Comparison of ENCODE assay signal across 7 mouse cellular contexts in the genomic region with DNA sequence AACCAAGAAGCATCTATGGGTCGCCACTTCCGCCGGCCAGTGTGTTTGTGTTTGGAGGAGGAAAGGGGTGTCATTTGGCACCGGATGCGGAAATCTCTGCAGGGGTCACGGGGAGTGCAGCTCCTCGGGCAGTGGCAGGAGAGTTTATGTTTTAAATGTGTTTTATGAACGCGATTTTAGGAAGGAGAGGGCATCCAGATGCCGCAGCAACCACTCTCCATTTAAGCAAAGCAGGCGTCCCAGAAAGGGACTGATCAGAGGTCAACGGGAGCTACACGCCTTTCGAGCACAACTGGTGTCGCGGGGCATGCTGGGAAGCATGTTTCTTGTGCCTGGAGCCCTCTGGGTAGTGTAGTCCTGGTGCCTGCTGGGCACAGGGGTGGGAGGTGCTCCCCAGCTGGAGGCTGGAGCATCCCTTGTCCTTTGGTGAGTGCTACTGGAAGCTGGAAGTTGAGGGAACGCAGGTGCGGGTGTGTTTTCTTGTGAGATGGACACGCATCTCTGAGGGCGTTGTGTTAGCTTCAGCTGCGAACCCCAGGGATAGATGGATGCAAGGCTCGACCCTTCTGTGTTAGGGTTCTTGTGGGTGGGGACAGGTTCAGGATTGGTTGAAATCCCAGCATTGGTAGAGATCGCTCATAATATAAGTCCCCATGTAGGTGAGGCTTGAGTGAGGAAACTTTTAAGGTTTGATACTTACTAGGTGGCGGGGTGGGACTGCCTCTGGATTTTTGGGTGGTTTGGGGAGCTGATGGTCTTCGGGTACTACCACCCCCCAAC.
DNase-seq lines count a peak whose midpoint lies in the region; ATAC-seq and TF ChIP-seq lines count a peak whose summit lies in the region.

No protein-coding gene starts in this region.

- H3K4me1 ChIP-seq in embryonic facial prominence, embryonic 10.5 days, result peaks cover 13% of the 10 kb centered on the region
- H3K4me1 ChIP-seq in heart, adult 2 months (ENCODE audit: control insufficient read depth, insufficient read depth, low read length), result peaks cover 5% of the 10 kb centered on the region
- 0 out of 2 replicates have a peak, but pooled peaks cover 2% of the 10 kb centered on the region for H3K4me1 ChIP-seq in kidney, adult 2 months (ENCODE audit: control insufficient read depth, insufficient read depth, low read length)
- no peaks in the 10 kb centered on the region for H3K4me1 ChIP-seq in limb, embryonic 11.5 days (ENCODE audit: control insufficient read depth, insufficient read depth, low read length)
- peaks cover 10% of the 10 kb centered on the region for H3K4me1 ChIP-seq in midbrain, embryonic 13.5 days (replicated peaks)
- peaks cover 4% of the 10 kb centered on the region; the same call in 1 of the 2 replicates for H3K4me1 ChIP-seq in small intestine, adult 2 months (ENCODE audit: control insufficient read depth, insufficient read depth, insufficient read length, low read length)

- peak overlapping the region; percentile 44 for H3K4me2 ChIP-seq in limb, embryonic 11.5 days (ENCODE audit: low read depth, severe bottlenecking)
- peak overlapping the region; percentile 60 for H3K4me2 ChIP-seq in midbrain, embryonic 13.5 days (replicated peaks)

- TF ChIP-seq EP300 in heart, adult 2 months (IDR thresholded peaks at IDR 0.05; ENCODE audit: insufficient read depth, low read depth, low read length), result 0 out of 2 replicates have a peak, but pooled peaks have one; percentile 27

- peak overlapping the region; percentile 84 for H3K27ac ChIP-seq in embryonic facial prominence, embryonic 10.5 days (replicated peaks)
- peak overlapping the region; percentile 81 for H3K27ac ChIP-seq in heart, adult 2 months
- peak overlapping the region; percentile 77 for H3K27ac ChIP-seq in kidney, adult 2 months (ENCODE audit: insufficient read depth, low read depth, low read length)
- no peak overlapping the region for H3K27ac ChIP-seq in limb, embryonic 11.5 days (replicated peaks; ENCODE audit: low read depth, low read length)
- H3K27ac ChIP-seq in midbrain, embryonic 13.5 days, result peak overlapping the region; percentile 74
- H3K27ac ChIP-seq in small intestine, adult 2 months (ENCODE audit: insufficient read depth, low read depth, low read length), result peak overlapping the region; percentile 55

- peaks cover 6% of the 10 kb centered on the region; the same call in 1 of the 2 replicates for H3K27me3 ChIP-seq in embryonic facial prominence, embryonic 10.5 days (replicated peaks; ENCODE audit: low read depth, poor library complexity, severe bottlenecking)
- no peaks in the 10 kb centered on the region for H3K27me3 ChIP-seq in heart, adult 2 months (ENCODE audit: control insufficient read depth, insufficient read depth, low read length)
- no peaks in the 10 kb centered on the region for H3K27me3 ChIP-seq in kidney, adult 2 months (replicated peaks; ENCODE audit: control insufficient read depth, insufficient read depth, low read length)
- no peaks in the 10 kb centered on the region for H3K27me3 ChIP-seq in limb, embryonic 11.5 days (ENCODE audit: control insufficient read depth, insufficient read depth, low read length)
- peaks cover 27% of the 10 kb centered on the region for H3K27me3 ChIP-seq in midbrain, embryonic 13.5 days
- no peaks in the 10 kb centered on the region for H3K27me3 ChIP-seq in small intestine, adult 2 months (ENCODE audit: control insufficient read depth, insufficient read depth, low read length)

- peak; percentile 98 for ATAC-seq in limb, embryonic 11.5 days (ENCODE audit: insufficient number of reproducible peaks, low FRiP score, low TSS enrichment, low read depth)
- ATAC-seq in midbrain, embryonic 13.5 days, result peak; percentile 100

- H3K36me3 ChIP-seq in embryonic facial prominence, embryonic 10.5 days (replicated peaks), result no peaks in the 10 kb centered on the region
- H3K36me3 ChIP-seq in heart, adult 2 months (ENCODE audit: control insufficient read depth, insufficient read depth, low read length), result no peaks in the 10 kb centered on the region
- H3K36me3 ChIP-seq in kidney, adult 2 months (ENCODE audit: control insufficient read depth, insufficient read depth, low read length), result no peaks in the 10 kb centered on the region
- no peaks in the 10 kb centered on the region for H3K36me3 ChIP-seq in limb, embryonic 11.5 days (ENCODE audit: control insufficient read depth, insufficient read depth, low read length)
- H3K36me3 ChIP-seq in midbrain, embryonic 13.5 days, result peaks cover under 1% of the 10 kb centered on the region
- no peaks in the 10 kb centered on the region for H3K36me3 ChIP-seq in small intestine, adult 2 months (ENCODE audit: control insufficient read depth, insufficient read depth, low read length)

- peak overlapping the region; percentile 59 for H3K4me3 ChIP-seq in embryonic facial prominence, embryonic 10.5 days
- peak overlapping the region; percentile 63 for H3K4me3 ChIP-seq in heart, adult 2 months
- peak overlapping the region; percentile 66 for H3K4me3 ChIP-seq in kidney, adult 2 months (ENCODE audit: insufficient read depth, low read depth, low read length)
- peak overlapping the region; percentile 44 for H3K4me3 ChIP-seq in limb, embryonic 11.5 days (ENCODE audit: low read depth, low read length)
- H3K4me3 ChIP-seq in midbrain, embryonic 13.5 days (replicated peaks), result peak overlapping the region; percentile 61
- H3K4me3 ChIP-seq in small intestine, adult 2 months (ENCODE audit: low read depth, low read length), result peak overlapping the region; percentile 72

- WGBS in embryonic facial prominence, embryonic 10.5 days, result 7% methylated on average over 25 of the region's 25 CpGs
- WGBS in heart, adult 2 months, result 11% methylated on average over 25 of the region's 25 CpGs
- 10% methylated on average over 25 of the region's 25 CpGs for WGBS in kidney, adult 2 months
- WGBS in limb, embryonic 11.5 days, result 8% methylated on average over 25 of the region's 25 CpGs
- WGBS in midbrain, embryonic 13.5 days, result 6% methylated on average over 25 of the region's 25 CpGs
- 12% methylated on average over 25 of the region's 25 CpGs for WGBS in small intestine, adult 2 months

- H3K79me2 ChIP-seq in heart, adult 2 months (replicated peaks; ENCODE audit: control insufficient read depth, insufficient read depth, low read length), result no peaks in the 10 kb centered on the region

- H3K9ac ChIP-seq in heart, adult 2 months (ENCODE audit: low read depth, low read length), result peak overlapping the region; percentile 31; the same call in 1 of the 2 replicates
- peak overlapping the region; percentile 65 for H3K9ac ChIP-seq in limb, embryonic 11.5 days (ENCODE audit: low read length)
- peak overlapping the region; percentile 72 for H3K9ac ChIP-seq in midbrain, embryonic 13.5 days (replicated peaks)

- intact Hi-C loops in heart, adult 2 months (cut with DNase I), result loop anchor here (5.0 to 10.0 kb wide), 4 partner anchors 68 to 1344 kb away; partner anchors contain the start of genes Bfsp1, Dzank1, Kat14 and Pet117

- TF ChIP-seq POLR2A in heart, adult 2 months (IDR thresholded peaks at IDR 0.05; ENCODE audit: insufficient read depth, low read depth, low read length), result peak; percentile 71
- no peak for TF ChIP-seq POLR2A in kidney, adult 2 months (IDR thresholded peaks at IDR 0.05; ENCODE audit: low read depth, low read length)
- TF ChIP-seq POLR2A in small intestine, adult 2 months (IDR thresholded peaks at IDR 0.05; ENCODE audit: low read depth, low read length), result no peak

- no peak for TF ChIP-seq CTCF in heart, adult 2 months (IDR thresholded peaks at IDR 0.05)
- TF ChIP-seq CTCF in kidney, adult 2 months (conservative IDR thresholded peaks at IDR 0.05; ENCODE audit: insufficient read depth, insufficient read length, low read depth, low read length), result no peak
- TF ChIP-seq CTCF in small intestine, adult 2 months (IDR thresholded peaks at IDR 0.05; ENCODE audit: extremely low read depth, insufficient read length, insufficient replicate concordance, low read depth, low read length), result no peak

- H3K9me3 ChIP-seq in embryonic facial prominence, embryonic 10.5 days, result no peaks in the 10 kb centered on the region
- no peaks in the 10 kb centered on the region for H3K9me3 ChIP-seq in limb, embryonic 11.5 days (ENCODE audit: control insufficient read depth, low read length)
- H3K9me3 ChIP-seq in midbrain, embryonic 13.5 days, result no peaks in the 10 kb centered on the region

- DNase-seq in adrenal gland, postnatal 14 days, result peak; percentile 87
- peak; percentile 87 for DNase-seq in embryonic facial prominence, embryonic 10.5 days (ENCODE audit: low spot score)
- DNase-seq in heart, adult 2 months, result peak; percentile 89 to 91
- peak; percentile 93 for DNase-seq in kidney, adult 2 months
- peak; percentile 89 for DNase-seq in limb, embryonic 11.5 days (ENCODE audit: low spot score)
